Mouse (Mus musculus): Measurements from ENCODE around the gene Pkd1l1. TPM values are rescaled to one million over a fixed set of nuclear protein-coding genes. Genes with fewer than 3 reads are reported as not detected.

Pkd1l1 gene
- polyA plus RNA-seq, 1 experiment from 2014 or later = 0.14 TPM

DNA sequence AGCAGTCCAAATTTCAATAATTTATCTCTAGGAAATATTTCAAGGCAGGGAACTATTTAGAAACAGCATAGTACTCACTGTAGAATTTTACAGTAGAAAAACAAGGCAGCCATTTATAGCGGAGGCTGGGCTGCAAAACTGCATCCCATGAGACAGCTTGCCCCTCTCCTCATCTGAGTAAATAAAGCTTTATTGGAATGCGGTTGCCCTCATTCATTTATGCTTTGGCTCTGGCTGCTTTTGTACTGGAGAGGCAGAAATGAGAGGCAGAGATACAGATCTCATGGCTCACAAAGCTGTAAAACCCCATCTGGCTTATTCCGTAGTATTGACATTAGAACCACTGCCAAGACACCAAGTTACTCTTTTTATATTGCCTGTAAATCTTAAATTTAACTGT is 193.6 kb downstream of the Pkd1l1 start:
- no peaks in the 10 kb centered on the region for H3K4me1 ChIP-seq (replicated peaks)
- 58% methylated on average over 3 of the region's 3 CpGs for WGBS
- no peaks in the 10 kb centered on the region for H3K27me3 ChIP-seq
- no peak overlapping the region for H3K9ac ChIP-seq
- H3K9me3 ChIP-seq = no peaks in the 10 kb centered on the region
- H3K27ac ChIP-seq (replicated peaks) = no peak overlapping the region
- H3K36me3 ChIP-seq = no peaks in the 10 kb centered on the region
- ATAC-seq (ENCODE audit: low FRiP score, low read depth) = no peak
- H3K4me2 ChIP-seq = no peak overlapping the region
- no peak overlapping the region for H3K4me3 ChIP-seq

Other genes with a start within 250 kb of the Pkd1l1 start
- 9.5 and 10.5 TPM in 2 replicates for gene Hus1, start 37.9 kb upstream of the Pkd1l1 start, polyA plus RNA-seq (2015; fragmentation: Nextera tagmentation; extraction: Ambion mirVana)
- gene Gm11992, start 75.3 kb upstream of the Pkd1l1 start, polyA plus RNA-seq (2015; fragmentation: Nextera tagmentation; extraction: Ambion mirVana) = 1.8 and 2.7 TPM in 2 replicates
- 0.22 and 0.47 TPM in 2 replicates for gene Sun3, start 75.7 kb upstream of the Pkd1l1 start, polyA plus RNA-seq (2015; fragmentation: Nextera tagmentation; extraction: Ambion mirVana)
- gene Upp1, start 144.8 kb upstream of the Pkd1l1 start, polyA plus RNA-seq (2015; fragmentation: Nextera tagmentation; extraction: Ambion mirVana) = 3.8 and 4.5 TPM in 2 replicates
- gene Abca13, start 218.7 kb upstream of the Pkd1l1 start, polyA plus RNA-seq (2015; fragmentation: Nextera tagmentation; extraction: Ambion mirVana) = 0.03 TPM in 2 replicates

All from hindbrain, embryonic 15.5 days (tissue).